Mouse (Mus musculus) lung, embryonic 14.5 days (tissue): ENCODE measurements around the gene Esyt2. TPM values are rescaled to one million over a fixed set of nuclear protein-coding genes. Genes with fewer than 3 reads are reported as not detected.

ENCODE experiments used
- ATAC-seq: fragments of 200-750 bp; cut with Nextera tagmentation; 2 replicates; pipeline ENCODE4 v1.8.0; 2017; ENCODE audit warnings: mild to moderate bottlenecking, moderate TSS enrichment, moderate library complexity; ENCODE audit not compliant: insufficient read depth
- DNase-seq: peaks from one replicate; pipeline ENCODE4 v3.0.0-alpha.2; 2015
- H3K27ac ChIP-seq: fragments of 300-500 bp; sonication (generic); 2 replicates; pipeline ENCODE4 v1.5.1; 2014; ENCODE audit warnings: low read depth, mild to moderate bottlenecking, moderate library complexity
- H3K27me3 ChIP-seq: fragments of 300-500 bp; sonication (generic); 2 replicates; pipeline ENCODE4 v1.6.1; 2014; ENCODE audit warnings: low read length, control low read depth; ENCODE audit not compliant: insufficient read depth
- H3K36me3 ChIP-seq: fragments of 300-500 bp; sonication (generic); 2 replicates; pipeline ENCODE4 v1.6.1; 2014; ENCODE audit warnings: control low read depth; ENCODE audit not compliant: insufficient read depth
- H3K4me1 ChIP-seq: fragments of 300-500 bp; sonication (generic); 2 replicates; pipeline ENCODE4 v1.6.1; 2014; ENCODE audit warnings: antibody characterized with exemption, control low read depth; ENCODE audit not compliant: insufficient read depth
- H3K4me2 ChIP-seq: fragments of 300-500 bp; sonication (generic); 2 replicates; pipeline ENCODE4 v1.6.1; 2014; ENCODE audit warnings: mild to moderate bottlenecking
- H3K4me3 ChIP-seq: fragments of 300-500 bp; sonication (generic); 2 replicates; pipeline ENCODE4 v1.5.1; 2014; ENCODE audit warnings: low read depth, low read length
- H3K9ac ChIP-seq: fragments of 300-500 bp; sonication (generic); 2 replicates; pipeline ENCODE4 v1.6.1; 2014
- H3K9me3 ChIP-seq: fragments of 300-500 bp; sonication (generic); 2 replicates; pipeline ENCODE4 v1.6.1; 2016; ENCODE audit warnings: low read depth, low read length, control low read depth
- CTCF ChIP-seq: IDR thresholded peaks from 2 replicates; pipeline ENCODE4 v1.5.1; 2016; ENCODE audit warnings: antibody characterized with exemption, low read depth
- WGBS: fragments of 180-500 bp; shearing (Covaris S2); extraction: QIAGEN DNeasy Blood & Tissue Kit; methylation state at CpG from one replicate; pipeline ENCODE4 v1.1.7; 2014; 5-methylcytosine and 5-hydroxymethylcytosine counted together
- polyA plus RNA-seq: library from polyadenylated mRNA; unstranded; fragments of >200 nt; fragmentation: Nextera tagmentation; extraction: Ambion mirVana; gene quantifications from 2 replicates; pipeline ENCODE4 v1.2.1, GENCODE M21; 2014

Gene Esyt2
- polyA plus RNA-seq, 1 experiment from 2014 or later, result 31.0 TPM

DNA sequence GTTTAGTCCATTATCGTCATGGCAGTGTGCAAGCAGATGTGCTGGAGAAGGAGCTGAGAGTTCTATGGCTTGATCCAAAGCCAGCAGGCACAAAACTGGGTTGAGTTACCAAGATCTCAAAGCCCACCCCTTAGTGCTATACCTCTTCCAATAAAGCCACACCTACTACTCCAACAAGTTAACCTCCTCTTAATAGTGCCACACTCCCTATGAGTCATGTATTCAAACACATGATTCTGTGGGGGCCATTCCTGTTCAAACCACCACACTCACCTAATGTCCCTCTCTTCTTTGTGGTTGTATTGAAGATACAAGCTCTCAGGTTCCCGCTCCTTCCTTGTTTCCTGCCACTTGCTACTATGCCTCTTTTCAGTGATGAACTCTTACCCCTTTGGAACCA, 18.9 kb downstream of the Esyt2 start:
- no peaks in the 10 kb centered on the region for H3K27me3 ChIP-seq
- 91% methylated on average over 2 of the region's 2 CpGs for WGBS
- ATAC-seq, result no peak
- no peaks in the 10 kb centered on the region for H3K36me3 ChIP-seq
- H3K9me3 ChIP-seq, result no peaks in the 10 kb centered on the region
- no peaks in the 10 kb centered on the region for H3K4me1 ChIP-seq
- no peak for TF ChIP-seq CTCF
- no peak for DNase-seq
- H3K27ac ChIP-seq, result no peak overlapping the region
- no peak overlapping the region for H3K9ac ChIP-seq
- no peak overlapping the region for H3K4me3 ChIP-seq
- H3K4me2 ChIP-seq, result no peak overlapping the region

DNA sequence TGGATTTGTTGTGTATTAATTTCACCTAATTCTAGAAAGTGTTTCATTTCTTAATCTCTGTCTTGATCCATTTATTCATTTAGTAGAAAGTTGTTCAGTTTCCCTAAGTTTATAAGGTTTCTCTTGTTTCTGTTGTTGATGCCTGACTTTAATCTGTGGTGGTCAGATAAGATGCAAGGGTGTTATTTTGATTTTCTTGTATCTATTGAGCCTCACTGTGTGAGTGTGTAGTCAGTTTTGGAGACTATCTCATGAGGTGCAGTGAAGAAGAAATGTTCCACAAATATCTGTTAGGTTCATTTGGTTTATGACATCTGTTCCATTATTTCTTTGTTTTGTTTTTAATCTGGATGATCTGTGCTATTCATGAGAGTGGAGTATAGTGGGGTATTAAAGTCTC, 21.2 kb downstream of the Esyt2 start:
- H3K36me3 ChIP-seq, result no peaks in the 10 kb centered on the region
- DNase-seq, result no peak
- no peak for TF ChIP-seq CTCF
- H3K9ac ChIP-seq, result no peak overlapping the region
- no peak overlapping the region for H3K4me3 ChIP-seq
- H3K4me2 ChIP-seq, result no peak overlapping the region
- no peaks in the 10 kb centered on the region for H3K9me3 ChIP-seq
- no peak overlapping the region for H3K27ac ChIP-seq
- no peaks in the 10 kb centered on the region for H3K4me1 ChIP-seq
- no peak for ATAC-seq
- no peaks in the 10 kb centered on the region for H3K27me3 ChIP-seq

- H3K27me3 ChIP-seq, result no peaks in the 10 kb centered on the region
- ATAC-seq (no peak), DNase-seq (no peak)
- H3K4me1 ChIP-seq, result 0 out of 2 replicates have a peak, but pooled peaks cover 2% of the 10 kb centered on the region
- H3K36me3 ChIP-seq, result no peaks in the 10 kb centered on the region
- no peak overlapping the region for H3K27ac ChIP-seq
- no peak overlapping the region for H3K4me2 ChIP-seq
- 36% methylated on average over 1 of the region's 1 CpGs for WGBS
- H3K9ac ChIP-seq, result no peak overlapping the region
- no peak for TF ChIP-seq CTCF
- H3K9me3 ChIP-seq, result no peaks in the 10 kb centered on the region
- no peak overlapping the region for H3K4me3 ChIP-seq
These were observed 25.0 kb downstream of the Esyt2 start for GRCm38 (mm10) chr12:116306042-116306441.

DNA sequence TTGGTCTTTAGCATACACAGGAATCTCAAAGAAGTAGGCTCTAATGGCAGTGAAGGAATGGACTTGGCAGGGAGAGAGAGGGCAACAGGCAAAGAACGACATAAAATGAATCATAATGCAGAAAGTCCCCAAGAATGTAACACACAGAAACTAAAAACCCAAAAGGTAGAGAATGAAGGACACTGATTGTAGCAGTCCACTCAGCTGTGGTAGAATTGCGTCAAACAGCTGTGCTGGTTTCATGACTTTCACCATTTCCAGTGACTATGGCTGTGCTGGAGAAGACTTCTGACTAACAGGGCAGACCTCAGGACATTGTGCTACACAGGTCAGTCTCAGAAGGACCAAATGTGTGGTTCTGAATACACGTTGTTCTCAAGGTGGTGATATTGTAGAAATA, 26.9 kb downstream of the Esyt2 start:
- DNase-seq (no peak), ATAC-seq (no peak)
- TF ChIP-seq CTCF, result no peak
- Histone ChIP-seq H3K36me3 (no peaks in the 10 kb centered on the region), H3K9ac (no peak overlapping the region), H3K9me3 (no peaks in the 10 kb centered on the region), H3K4me2 (no peak overlapping the region), H3K27ac (no peak overlapping the region), H3K27me3 (no peaks in the 10 kb centered on the region), H3K4me3 (no peak overlapping the region), H3K4me1 (0 out of 2 replicates have a peak, but pooled peaks cover 3% of the 10 kb centered on the region)
- WGBS, result 83% methylated on average over 3 of the region's 3 CpGs

DNA sequence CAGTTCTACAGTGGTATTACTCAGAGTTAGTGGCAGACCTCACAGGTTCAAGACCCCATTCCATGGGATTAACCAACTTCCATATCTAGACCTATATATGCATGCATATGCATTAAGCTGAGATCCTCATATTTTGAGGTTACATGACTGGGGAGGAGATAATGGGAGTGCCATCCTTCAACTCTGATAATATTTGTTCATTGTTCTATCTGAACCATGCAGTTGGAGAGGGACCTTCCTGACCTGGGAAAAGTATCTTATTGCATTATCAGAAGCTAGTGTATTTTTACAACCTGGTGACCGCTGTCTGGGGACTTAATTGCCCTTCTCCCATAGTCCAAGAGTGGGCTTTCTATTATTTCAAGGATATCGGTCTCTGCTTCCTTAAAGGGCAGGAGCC, 27.6 kb downstream of the Esyt2 start:
- DNase-seq (no peak), ATAC-seq (no peak)
- Histone ChIP-seq H3K27me3 (no peaks in the 10 kb centered on the region), H3K9ac (no peak overlapping the region), H3K4me3 (no peak overlapping the region), H3K4me2 (no peak overlapping the region), H3K36me3 (no peaks in the 10 kb centered on the region), H3K4me1 (0 out of 2 replicates have a peak, but pooled peaks cover 3% of the 10 kb centered on the region), H3K9me3 (no peaks in the 10 kb centered on the region), H3K27ac (no peak overlapping the region)
- no peak for TF ChIP-seq CTCF
- WGBS, result 71% methylated on average over 2 of the region's 2 CpGs

- no peak for ATAC-seq
- Histone ChIP-seq H3K27me3 (no peaks in the 10 kb centered on the region), H3K4me1 (0 out of 2 replicates have a peak, but pooled peaks cover 3% of the 10 kb centered on the region), H3K4me2 (no peak overlapping the region), H3K4me3 (no peak overlapping the region), H3K9ac (no peak overlapping the region), H3K27ac (no peak overlapping the region), H3K9me3 (no peaks in the 10 kb centered on the region), H3K36me3 (no peaks in the 10 kb centered on the region)
- DNase-seq, result no peak
- TF ChIP-seq CTCF, result no peak
- WGBS, result 80% methylated on average over 1 of the region's 1 CpGs
These were observed 32.8 kb downstream of the Esyt2 start for GRCm38 (mm10) chr12:116313816-116314215.

DNA sequence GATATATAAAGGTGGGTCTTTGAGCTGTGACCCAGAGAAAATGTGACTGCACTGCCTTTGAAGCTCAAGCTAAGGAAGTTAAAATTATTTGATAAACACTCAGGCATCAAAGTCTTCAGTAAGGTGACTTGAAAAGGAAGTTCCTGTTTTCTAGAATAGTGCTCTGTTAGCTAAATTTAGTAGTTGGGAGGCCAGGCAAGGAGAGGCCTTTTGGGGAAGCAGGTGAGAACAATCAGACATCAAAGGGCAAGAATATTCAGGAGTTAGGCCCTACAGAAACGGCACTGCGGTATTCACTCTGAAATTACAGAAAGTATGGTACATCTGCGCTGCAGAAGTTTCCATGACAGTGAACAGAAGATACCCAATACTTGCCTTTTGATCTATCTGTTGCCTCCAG, 34.5 kb downstream of the Esyt2 start:
- no peak for DNase-seq
- H3K4me3 ChIP-seq, result no peak overlapping the region
- TF ChIP-seq CTCF, result no peak
- H3K27me3 ChIP-seq, result no peaks in the 10 kb centered on the region
- no peak overlapping the region for H3K4me2 ChIP-seq
- H3K4me1 ChIP-seq, result 0 out of 2 replicates have a peak, but pooled peaks cover 3% of the 10 kb centered on the region
- H3K9me3 ChIP-seq, result no peaks in the 10 kb centered on the region
- H3K9ac ChIP-seq, result no peak overlapping the region
- ATAC-seq, result no peak
- H3K27ac ChIP-seq, result no peak overlapping the region
- WGBS, result 73% methylated on average over 3 of the region's 3 CpGs
- no peaks in the 10 kb centered on the region for H3K36me3 ChIP-seq

- ATAC-seq (no peak), DNase-seq (no peak)
- H3K4me2 ChIP-seq, result no peak overlapping the region
- no peak overlapping the region for H3K9ac ChIP-seq
- no peaks in the 10 kb centered on the region for H3K4me1 ChIP-seq
- 0 out of 2 replicates have a peak, but pooled peaks cover 3% of the 10 kb centered on the region for H3K36me3 ChIP-seq
- no peaks in the 10 kb centered on the region for H3K27me3 ChIP-seq
- H3K4me3 ChIP-seq, result no peak overlapping the region
- no peaks in the 10 kb centered on the region for H3K9me3 ChIP-seq
- TF ChIP-seq CTCF, result no peak
- WGBS, result 74% methylated on average over 1 of the region's 1 CpGs
- no peak overlapping the region for H3K27ac ChIP-seq
These were observed 36.8 kb downstream of the Esyt2 start for GRCm38 (mm10) chr12:116317818-116318217.
